In the genomic region with DNA sequence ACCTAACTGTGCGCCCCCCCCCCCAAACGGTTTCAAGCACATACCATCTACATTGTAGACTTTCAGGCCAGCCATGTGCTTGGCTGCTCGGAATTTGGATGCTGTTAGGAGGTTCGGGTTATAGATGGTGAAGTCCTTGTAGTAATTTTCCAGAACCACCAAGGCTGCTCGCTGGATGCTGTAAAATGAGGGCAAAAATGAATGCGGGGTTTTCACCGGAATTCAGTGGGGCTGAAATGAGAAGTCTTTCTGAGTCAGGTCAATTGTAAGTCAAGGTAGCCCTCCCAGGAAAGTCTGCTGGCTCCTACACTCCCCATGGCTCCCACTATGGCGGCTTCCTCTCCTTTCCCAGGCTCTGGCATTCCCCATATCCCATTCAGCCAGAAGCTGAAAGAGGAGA, we compare ENCODE assay signal across 23 mouse cellular contexts. TPM values are rescaled to one million over a fixed set of nuclear protein-coding genes. Genes with fewer than 3 reads are reported as not detected.
DNase-seq lines count a peak whose midpoint lies in the region; ATAC-seq and TF ChIP-seq lines count a peak whose summit lies in the region.
"Had no signal": no experiment of that assay in that cellular context is flagged by ENCODE, and none has a peak within 500 bp of the region (broad histone marks: within the 10 kb centered on the region; RNA-seq: fewer than 3 reads in every experiment).

No protein-coding gene starts in this region.

- intact Hi-C loops in gastrocnemius, adult 2 months (cut with DNase I): no loop called here
- intact Hi-C loops in gastrocnemius, postnatal 14 days (cut with DNase I; ENCODE audit: low total_unique reads): no loop called here
- intact Hi-C loops in left cerebral cortex, postnatal 36 days (cut with DNase I): loop anchor here (5.0 kb wide), 1 partner anchor 36 kb away; a partner anchor contains a TSS

- peak overlapping the region; percentile 26; the same call in 1 of the 2 replicates for H3K9ac ChIP-seq in liver, embryonic 11.5 days (ENCODE audit: low read depth, low read length)
- H3K9ac ChIP-seq in liver, embryonic 15.5 days: peak overlapping the region; percentile 51
- H3K9ac ChIP-seq: embryonic facial prominence, embryonic 15.5 days; limb, embryonic 15.5 days had no signal

- no peak overlapping the region for H3K4me3 ChIP-seq in gastrocnemius, adult 2 months
- H3K4me3 ChIP-seq in liver, embryonic 11.5 days (ENCODE audit: low read depth, low read length): no peak overlapping the region
- no peak overlapping the region for H3K4me3 ChIP-seq in liver, embryonic 15.5 days (replicated peaks)
- H3K4me3 ChIP-seq: embryonic facial prominence, embryonic 15.5 days; hindbrain, embryonic 10.5 days; limb, embryonic 15.5 days had no signal

- WGBS in liver, embryonic 11.5 days: 71% methylated on average over 8 of the region's 8 CpGs
- WGBS in liver, embryonic 15.5 days (ENCODE audit: insufficient replicate concordance): 65% methylated on average over 8 of the region's 8 CpGs

- peak overlapping the region; percentile 37 for H3K4me2 ChIP-seq in liver, embryonic 11.5 days
- peak overlapping the region; percentile 82 for H3K4me2 ChIP-seq in liver, embryonic 15.5 days
- H3K4me2 ChIP-seq: embryonic facial prominence, embryonic 15.5 days; limb, embryonic 15.5 days; midbrain, embryonic 11.5 days had no signal

- H3K9me3 ChIP-seq in liver, embryonic 11.5 days (ENCODE audit: control insufficient read depth, low read length): no peaks in the 10 kb centered on the region
- no peaks in the 10 kb centered on the region for H3K9me3 ChIP-seq in liver, embryonic 15.5 days (replicated peaks)
- H3K9me3 ChIP-seq: embryonic facial prominence, embryonic 15.5 days; hindbrain, embryonic 10.5 days; limb, embryonic 15.5 days had no signal

- H3K27me3 ChIP-seq in liver, embryonic 11.5 days (replicated peaks; ENCODE audit: control insufficient read depth, insufficient read depth, low read length): no peaks in the 10 kb centered on the region
- H3K27me3 ChIP-seq in liver, embryonic 15.5 days: no peaks in the 10 kb centered on the region
- H3K27me3 ChIP-seq: embryonic facial prominence, embryonic 15.5 days; limb, embryonic 15.5 days had no signal

- TF ChIP-seq CTCF in gastrocnemius, adult 2 months (IDR thresholded peaks at IDR 0.05): no peak

- peak overlapping the region; percentile 41; the same call in 1 of the 2 replicates for H3K27ac ChIP-seq in gastrocnemius, adult 2 months
- H3K27ac ChIP-seq in liver, embryonic 11.5 days (ENCODE audit: low read depth, low read length): peak overlapping the region; percentile 96
- H3K27ac ChIP-seq in liver, embryonic 15.5 days (replicated peaks): peak overlapping the region; percentile 97
- H3K27ac ChIP-seq: embryonic facial prominence, embryonic 15.5 days; limb, embryonic 15.5 days had no signal

- ATAC-seq in liver, embryonic 11.5 days (replicated peaks; ENCODE audit: low FRiP score): no peak
- ATAC-seq in liver, embryonic 15.5 days (ENCODE audit: insufficient read depth): no peak
- ATAC-seq: CD4-positive, CD25-positive, alpha-beta regulatory T cell, adult 4 months; intestine, postnatal 0 days had no signal

- H3K36me3 ChIP-seq in liver, embryonic 11.5 days (ENCODE audit: control insufficient read depth, insufficient read depth, low read length): peaks cover 13% of the 10 kb centered on the region
- H3K36me3 ChIP-seq in liver, embryonic 15.5 days (replicated peaks): peaks cover 20% of the 10 kb centered on the region

- no peak for DNase-seq in gastrocnemius, adult 2 months
- DNase-seq in gastrocnemius, postnatal 14 days: no peak
- no peak for DNase-seq in liver, embryonic 11.5 days (ENCODE audit: low spot score)
- DNase-seq in liver (no peak), ZHBTc4 (ENCODE audit: low read depth, low spot score) (peak; percentile 37)
- DNase-seq in embryo, embryonic 9.5 days (ENCODE audit: extremely low spot score): no peak
- DNase-seq in left cerebral cortex, postnatal 36 days (ENCODE audit: low spot score in 2 of 2): no peak
- DNase-seq: adrenal gland, postnatal 10 days; cerebellum, adult 8-10 months; cerebellum, postnatal 36 days; kidney, postnatal 25 days; layer of hippocampus, postnatal 36 days; lung, postnatal 10 days; thymus, adult 18-20 months; thymus, postnatal 4 days had no signal

- H3K4me1 ChIP-seq in liver, embryonic 11.5 days (replicated peaks; ENCODE audit: control insufficient read depth, insufficient read depth, low read length): peaks cover 20% of the 10 kb centered on the region
- peaks cover 47% of the 10 kb centered on the region for H3K4me1 ChIP-seq in liver, embryonic 15.5 days (replicated peaks)

RNA-seq across cellular contexts. Expression of a gene that starts 37.7 kb away (rescaled TPM):
- 1 to 10 TPM; 1.6 to 4.1 TPM for total RNA-seq in gastrocnemius, adult 2 months (2021)
- 10 to 100 TPM in 1 of 2 experiments, 1 to 10 TPM in 1; 8.8 to 10.6 TPM for total RNA-seq in gastrocnemius, postnatal 14 days (2021)
- 52.9 and 59.3 TPM in 2 replicates for polyA plus RNA-seq in liver, embryonic 11.5 days (2014; fragmentation: Nextera tagmentation; extraction: Ambion mirVana)
- polyA plus RNA-seq in liver, embryonic 15.5 days (2015; fragmentation: Nextera tagmentation; extraction: Ambion mirVana): 57.8 and 65.1 TPM in 2 replicates
- total RNA-seq in left cerebral cortex, postnatal 36 days (2021): 1 to 10 TPM; 3.4 to 6.0 TPM
- total RNA-seq: neutrophil, adult 5-6 weeks had no signal

Comparison
In these comparisons a context has a peak if more than half of its experiments do, and no peak if none do; other contexts are left out.
1. H3K27ac ChIP-seq: peak in every context shown above with its lines; median percentile 97 in liver, embryonic 15.5 days; 96 in liver, embryonic 11.5 days; 41 in gastrocnemius, adult 2 months.